Mouse (Mus musculus): ENCODE measurements around the gene Zbtb7b. TPM values are rescaled to one million over a fixed set of nuclear protein-coding genes. Genes with fewer than 3 reads are reported as not detected.

Gene Zbtb7b
- total and polyA plus RNA-seq, 2 experiments from 2014 or later: 2.4 to 18.4 TPM

DNA sequence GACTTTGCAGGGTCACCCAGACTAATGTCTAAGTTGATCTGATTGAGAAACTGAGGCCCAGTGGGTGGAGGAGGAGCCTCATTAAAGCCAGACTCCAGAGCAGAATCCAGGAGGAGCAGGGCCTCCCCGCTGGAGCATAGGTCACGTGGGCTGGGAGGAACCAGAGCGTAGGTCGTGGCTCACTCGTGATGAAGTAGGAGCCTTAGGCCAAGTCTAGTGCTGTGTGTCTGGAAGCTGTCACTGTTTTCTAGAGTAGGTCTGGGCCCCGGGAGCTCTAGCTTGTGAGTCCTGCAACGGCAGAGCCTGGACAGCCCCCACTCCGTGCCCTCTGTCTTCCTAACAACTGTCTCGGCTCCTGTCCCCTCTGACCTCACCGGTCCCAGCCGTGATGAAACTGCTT lies 27.2 kb downstream of the Zbtb7b start:
- DNase-seq (ENCODE audit: low spot score): no peak
- 34% methylated on average over 11 of the region's 11 CpGs for WGBS
- H3K9ac ChIP-seq (replicated peaks; ENCODE audit: low read depth, low read length): no peak overlapping the region
- no peaks in the 10 kb centered on the region for H3K36me3 ChIP-seq (replicated peaks; ENCODE audit: control insufficient read depth, insufficient read depth, low read length)
- TF ChIP-seq CTCF (IDR thresholded peaks at IDR 0.05; ENCODE audit: low read depth) (no peak), EP300 (IDR thresholded peaks at IDR 0.05; ENCODE audit: low read depth) (no peak)
- H3K4me2 ChIP-seq (ENCODE audit: low read depth, low read length): no peak overlapping the region
- no peaks in the 10 kb centered on the region for H3K9me3 ChIP-seq (replicated peaks; ENCODE audit: control insufficient read depth, low read length)
- H3K4me1 ChIP-seq (ENCODE audit: control insufficient read depth, insufficient read depth): no peaks in the 10 kb centered on the region
- H3K27me3 ChIP-seq (ENCODE audit: control insufficient read depth, insufficient read depth, low read length): no peaks in the 10 kb centered on the region
- ATAC-seq (ENCODE audit: insufficient read depth, low read depth): no peak
- H3K27ac ChIP-seq (ENCODE audit: low read depth): no peak overlapping the region
- no peak overlapping the region for H3K4me3 ChIP-seq (ENCODE audit: low read depth, low read length)

DNA sequence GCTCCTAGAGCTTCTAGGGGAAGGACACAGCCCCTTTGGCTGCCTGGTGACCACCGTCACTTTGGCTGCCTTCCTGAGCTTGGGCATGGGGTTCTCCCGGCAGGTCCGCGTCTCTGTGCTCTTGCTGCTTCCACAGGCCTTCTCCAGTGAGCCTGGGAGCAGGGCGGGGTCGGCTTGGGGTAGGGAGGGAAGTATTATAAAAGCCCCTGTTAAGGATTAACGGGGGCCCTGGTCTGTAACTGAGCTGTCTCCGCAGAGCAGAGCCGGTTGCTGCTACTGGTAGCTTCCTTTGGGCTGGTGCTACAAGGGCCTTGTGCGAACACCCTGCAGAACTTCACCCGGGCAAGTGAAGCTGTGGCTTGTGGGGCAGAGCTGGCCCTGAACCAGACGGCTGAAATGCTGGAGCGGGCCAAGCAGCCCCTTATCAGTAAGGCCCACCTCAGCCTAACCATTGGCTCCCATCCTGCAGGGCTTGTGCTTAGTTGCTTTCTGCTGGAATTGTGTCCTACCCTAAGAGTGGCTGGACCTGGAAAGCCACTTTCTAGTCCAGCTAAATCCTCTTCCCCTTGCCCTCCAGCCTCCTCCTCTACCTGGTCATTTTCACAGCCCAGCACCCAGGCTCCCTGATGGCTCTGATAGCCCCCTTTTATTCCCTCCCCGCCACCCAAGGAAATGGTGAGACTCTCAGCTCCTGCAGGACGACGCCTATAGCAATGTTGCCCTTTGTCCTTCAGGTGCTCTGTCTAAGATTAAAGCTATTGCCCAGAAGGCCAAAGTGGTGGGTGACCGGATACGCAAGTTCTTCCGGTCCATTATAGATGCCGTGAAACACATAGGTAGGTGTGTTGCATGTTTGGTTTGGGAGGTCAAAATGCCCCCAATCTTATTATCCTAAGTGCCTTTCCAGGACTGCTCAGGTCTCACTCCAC lies 28.8 kb downstream of the Zbtb7b start:
- no peak overlapping the region for H3K4me3 ChIP-seq (ENCODE audit: low read depth, low read length)
- TF ChIP-seq CTCF (IDR thresholded peaks at IDR 0.05; ENCODE audit: low read depth) (no peak), EP300 (IDR thresholded peaks at IDR 0.05; ENCODE audit: low read depth) (no peak)
- no peak overlapping the region for H3K4me2 ChIP-seq (ENCODE audit: low read depth, low read length)
- no peaks in the 10 kb centered on the region for H3K9me3 ChIP-seq (replicated peaks; ENCODE audit: control insufficient read depth, low read length)
- ATAC-seq (ENCODE audit: insufficient read depth, low read depth) (no peak), DNase-seq (ENCODE audit: low spot score) (no peak)
- no peaks in the 10 kb centered on the region for H3K4me1 ChIP-seq (ENCODE audit: control insufficient read depth, insufficient read depth)
- H3K27ac ChIP-seq (ENCODE audit: low read depth): no peak overlapping the region
- 67% methylated on average over 20 of the region's 20 CpGs for WGBS
- H3K27me3 ChIP-seq (ENCODE audit: control insufficient read depth, insufficient read depth, low read length): no peaks in the 10 kb centered on the region
- no peak overlapping the region for H3K9ac ChIP-seq (replicated peaks; ENCODE audit: low read depth, low read length)
- no peaks in the 10 kb centered on the region for H3K36me3 ChIP-seq (replicated peaks; ENCODE audit: control insufficient read depth, insufficient read depth, low read length)

DNA sequence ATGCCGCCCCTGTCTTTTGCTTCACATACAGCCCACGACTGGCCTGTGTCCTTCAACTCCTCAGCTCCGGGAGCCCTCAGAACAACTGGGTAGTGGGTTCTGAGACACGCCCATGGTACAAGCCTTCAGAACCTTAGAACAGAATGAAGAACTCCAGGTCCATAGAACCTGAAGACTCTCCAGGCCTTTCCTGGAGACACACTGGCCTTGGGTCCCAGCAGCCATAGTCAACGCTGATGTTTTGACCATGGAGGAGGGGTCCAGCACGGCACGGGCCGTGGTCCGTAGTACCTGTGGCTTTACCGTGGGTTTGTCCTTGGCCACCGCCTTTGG lies 29.5 kb downstream of the Zbtb7b start, which contains the start of gene Dcst1:
Gene Dcst1, minus strand, starts transcription at position 101 of the 333 bp plus-strand sequence.
- no peak within 1 kb of the TSS for H3K4me2 ChIP-seq (ENCODE audit: low read depth, low read length)
- H3K27ac ChIP-seq (ENCODE audit: low read depth): no peak within 1 kb of the TSS
- H3K27me3 ChIP-seq (ENCODE audit: control insufficient read depth, insufficient read depth, low read length): no peaks in the 10 kb centered on the region
- no peaks in the 10 kb centered on the region for H3K36me3 ChIP-seq (replicated peaks; ENCODE audit: control insufficient read depth, insufficient read depth, low read length)
- WGBS: 87% methylated on average over 11 of the region's 11 CpGs
- H3K9me3 ChIP-seq (replicated peaks; ENCODE audit: control insufficient read depth, low read length): no peaks in the 10 kb centered on the region
- TF ChIP-seq CTCF (IDR thresholded peaks at IDR 0.05; ENCODE audit: low read depth) (no peak), EP300 (IDR thresholded peaks at IDR 0.05; ENCODE audit: low read depth) (no peak)
- no peaks in the 10 kb centered on the region for H3K4me1 ChIP-seq (ENCODE audit: control insufficient read depth, insufficient read depth)
- no peak within 1 kb of the TSS for H3K9ac ChIP-seq (replicated peaks; ENCODE audit: low read depth, low read length)
- H3K4me3 ChIP-seq (ENCODE audit: low read depth, low read length): no peak within 1 kb of the TSS
- ATAC-seq (ENCODE audit: insufficient read depth, low read depth): no peak
- no peak for DNase-seq (ENCODE audit: low spot score)

DNA sequence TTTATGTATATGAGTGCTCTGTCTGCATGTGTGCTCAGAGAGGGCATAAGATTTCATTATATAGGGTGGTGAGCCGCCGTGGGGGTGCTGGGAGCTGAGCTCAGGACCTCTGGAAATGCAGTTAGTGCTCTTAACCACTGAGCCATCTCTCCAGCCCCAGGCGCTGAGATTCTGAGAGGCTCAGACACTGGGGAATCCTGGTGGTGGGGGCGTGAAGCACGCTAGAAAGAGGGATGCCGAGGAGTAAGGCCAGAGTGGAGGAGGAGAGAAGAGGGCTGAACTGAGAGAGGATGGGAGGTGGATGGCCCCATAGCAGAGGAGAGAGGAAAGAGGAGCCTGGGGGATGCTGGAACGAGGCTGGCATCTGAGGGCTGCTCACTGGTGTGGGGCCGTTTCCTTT lies 29.9 kb downstream of the Zbtb7b start:
- ATAC-seq (ENCODE audit: insufficient read depth, low read depth) (no peak), DNase-seq (ENCODE audit: low spot score) (no peak)
- no peak overlapping the region for H3K4me3 ChIP-seq (ENCODE audit: low read depth, low read length)
- H3K36me3 ChIP-seq (replicated peaks; ENCODE audit: control insufficient read depth, insufficient read depth, low read length): no peaks in the 10 kb centered on the region
- no peak overlapping the region for H3K4me2 ChIP-seq (ENCODE audit: low read depth, low read length)
- H3K9ac ChIP-seq (replicated peaks; ENCODE audit: low read depth, low read length): no peak overlapping the region
- no peak for TF ChIP-seq EP300 (IDR thresholded peaks at IDR 0.05; ENCODE audit: low read depth)
- TF ChIP-seq CTCF (IDR thresholded peaks at IDR 0.05; ENCODE audit: low read depth): no peak
- no peaks in the 10 kb centered on the region for H3K27me3 ChIP-seq (ENCODE audit: control insufficient read depth, insufficient read depth, low read length)
- 62% methylated on average over 8 of the region's 8 CpGs for WGBS
- H3K4me1 ChIP-seq (ENCODE audit: control insufficient read depth, insufficient read depth): no peaks in the 10 kb centered on the region
- H3K9me3 ChIP-seq (replicated peaks; ENCODE audit: control insufficient read depth, low read length): no peaks in the 10 kb centered on the region
- no peak overlapping the region for H3K27ac ChIP-seq (ENCODE audit: low read depth)

DNA sequence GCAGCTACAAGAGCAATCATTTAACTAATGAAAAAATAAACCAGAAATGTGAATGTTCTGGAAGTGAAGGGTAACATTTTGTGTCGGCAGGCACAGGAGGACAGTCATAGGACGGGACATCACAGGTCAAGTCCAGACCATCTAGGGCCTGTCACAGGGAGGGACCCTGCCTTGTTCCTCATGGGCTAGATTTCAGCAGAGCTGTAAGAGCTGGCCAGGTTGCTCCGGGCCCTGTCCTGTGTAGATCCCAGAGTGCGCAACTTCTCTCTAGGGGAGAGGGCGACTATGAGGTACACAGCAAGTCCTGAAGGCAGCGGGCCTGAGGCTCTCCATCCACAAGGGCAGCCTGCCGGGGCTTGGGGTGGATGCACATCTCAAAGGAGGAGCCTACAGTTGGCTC lies 32.9 kb downstream of the Zbtb7b start, which contains the start of gene Dcst2:
Gene Dcst2, plus strand, starts transcription at position 301 of the 400 bp plus-strand sequence.
- no peak for DNase-seq (ENCODE audit: low spot score)
- Histone ChIP-seq H3K9me3 (replicated peaks; ENCODE audit: control insufficient read depth, low read length) (no peaks in the 10 kb centered on the region), H3K36me3 (replicated peaks; ENCODE audit: control insufficient read depth, insufficient read depth, low read length) (no peaks in the 10 kb centered on the region), H3K4me3 (ENCODE audit: low read depth, low read length) (no peak within 1 kb of the TSS), H3K27me3 (ENCODE audit: control insufficient read depth, insufficient read depth, low read length) (no peaks in the 10 kb centered on the region), H3K4me1 (ENCODE audit: control insufficient read depth, insufficient read depth) (no peaks in the 10 kb centered on the region), H3K9ac (replicated peaks; ENCODE audit: low read depth, low read length) (no peak within 1 kb of the TSS), H3K4me2 (ENCODE audit: low read depth, low read length) (no peak within 1 kb of the TSS), H3K27ac (ENCODE audit: low read depth) (no peak within 1 kb of the TSS)
- WGBS: 84% methylated on average over 7 of the region's 7 CpGs
- no peak for TF ChIP-seq CTCF (IDR thresholded peaks at IDR 0.05; ENCODE audit: low read depth)
- no peak for TF ChIP-seq EP300 (IDR thresholded peaks at IDR 0.05; ENCODE audit: low read depth)
- no peak for ATAC-seq (ENCODE audit: insufficient read depth, low read depth)
